17 mouse cellular contexts compared by ENCODE assay signal in the genomic region with DNA sequence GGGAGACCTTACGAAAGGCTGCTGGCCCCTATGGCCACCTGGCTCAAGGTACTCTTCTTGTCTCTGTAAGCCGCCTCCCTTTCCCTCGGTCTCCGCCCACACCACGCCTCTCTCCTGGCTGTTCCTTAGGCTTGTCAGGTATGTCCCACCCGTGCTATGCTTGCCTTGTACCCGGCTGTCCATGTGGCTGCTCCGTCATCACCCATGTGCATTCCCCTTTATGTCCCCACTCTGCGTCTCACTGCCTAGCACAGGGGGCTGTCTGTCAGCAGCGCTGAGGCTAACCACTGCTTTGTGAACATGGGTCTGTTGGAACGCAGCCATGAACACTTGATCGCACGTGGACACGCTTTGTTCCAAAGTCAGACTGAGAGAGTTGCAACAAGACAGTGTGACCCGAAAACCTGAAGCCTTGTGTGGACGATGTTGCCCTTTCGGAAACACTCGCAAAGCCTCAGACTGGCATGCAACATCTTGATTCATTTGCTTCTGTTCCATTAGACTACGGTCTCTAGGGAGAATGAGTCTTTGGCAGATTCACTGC.
DNase-seq lines count a peak whose midpoint lies in the region; ATAC-seq and TF ChIP-seq lines count a peak whose summit lies in the region.
"Had no signal": no experiment of that assay in that cellular context is flagged by ENCODE, and none has a peak within 500 bp of the region (broad histone marks: within the 10 kb centered on the region; RNA-seq: fewer than 3 reads in every experiment).

No protein-coding gene starts in this region.

- H3K36me3 ChIP-seq in heart, embryonic 10.5 days: no peaks in the 10 kb centered on the region
- H3K36me3 ChIP-seq in hindbrain, postnatal 0 days (ENCODE audit: insufficient read depth, low read length): no peaks in the 10 kb centered on the region
- H3K36me3 ChIP-seq in hindbrain, embryonic 13.5 days: no peaks in the 10 kb centered on the region
- H3K36me3 ChIP-seq in neural tube, embryonic 12.5 days: no peaks in the 10 kb centered on the region
- H3K36me3 ChIP-seq in neural tube, embryonic 15.5 days: no peaks in the 10 kb centered on the region

- H3K9me3 ChIP-seq in heart, embryonic 10.5 days: no peaks in the 10 kb centered on the region
- no peaks in the 10 kb centered on the region for H3K9me3 ChIP-seq in hindbrain, postnatal 0 days (ENCODE audit: low read length)
- H3K9me3 ChIP-seq in hindbrain, embryonic 13.5 days: no peaks in the 10 kb centered on the region
- H3K9me3 ChIP-seq in neural tube, embryonic 12.5 days: no peaks in the 10 kb centered on the region
- no peaks in the 10 kb centered on the region for H3K9me3 ChIP-seq in neural tube, embryonic 15.5 days (replicated peaks)

- no peak overlapping the region for H3K27ac ChIP-seq in heart, embryonic 10.5 days
- H3K27ac ChIP-seq in hindbrain, postnatal 0 days: no peak overlapping the region
- no peak overlapping the region for H3K27ac ChIP-seq in hindbrain, embryonic 13.5 days
- no peak overlapping the region for H3K27ac ChIP-seq in neural tube, embryonic 12.5 days
- no peak overlapping the region for H3K27ac ChIP-seq in neural tube, embryonic 15.5 days (replicated peaks)

- 0 out of 2 replicates have a peak, but pooled peaks cover 14% of the 10 kb centered on the region for H3K4me1 ChIP-seq in heart, embryonic 10.5 days
- no peaks in the 10 kb centered on the region for H3K4me1 ChIP-seq in hindbrain, postnatal 0 days (ENCODE audit: insufficient read depth, low read length)
- H3K4me1 ChIP-seq in hindbrain, embryonic 13.5 days (replicated peaks): peaks cover 27% of the 10 kb centered on the region
- peaks cover 13% of the 10 kb centered on the region for H3K4me1 ChIP-seq in neural tube, embryonic 12.5 days
- peaks cover 11% of the 10 kb centered on the region; the same call in 1 of the 2 replicates for H3K4me1 ChIP-seq in neural tube, embryonic 15.5 days

- DNase-seq in heart, embryonic 10.5 days (ENCODE audit: low spot score): peak; percentile 67
- DNase-seq in heart, adult 9 months (ENCODE audit: low spot score in 2 of 2): no peak
- DNase-seq in hindbrain, postnatal 0 days (ENCODE audit: low spot score): peak; percentile 55
- DNase-seq in natural killer cell, adult 2 months (ENCODE audit: low spot score in 2 of 2): no peak
- DNase-seq: adrenal gland, adult 2 months; cerebellum, postnatal 14 days; gastrocnemius, postnatal 25 days; kidney, adult 2 months; kidney, postnatal 25 days; liver; lung, postnatal 14 days; right cerebral cortex, postnatal 4 days; thymus, adult 2 months had no signal

- H3K27me3 ChIP-seq in heart, embryonic 10.5 days (ENCODE audit: insufficient read depth, poor library complexity, severe bottlenecking): 0 out of 2 replicates have a peak, but pooled peaks cover 8% of the 10 kb centered on the region
- H3K27me3 ChIP-seq in hindbrain, postnatal 0 days (ENCODE audit: insufficient read depth, low read length): no peaks in the 10 kb centered on the region
- H3K27me3 ChIP-seq in hindbrain, embryonic 13.5 days: 0 out of 2 replicates have a peak, but pooled peaks cover 14% of the 10 kb centered on the region
- H3K27me3 ChIP-seq in neural tube, embryonic 12.5 days (replicated peaks): no peaks in the 10 kb centered on the region
- H3K27me3 ChIP-seq in neural tube, embryonic 15.5 days (replicated peaks): no peaks in the 10 kb centered on the region

- no peak overlapping the region for H3K9ac ChIP-seq in hindbrain, postnatal 0 days (replicated peaks; ENCODE audit: low read length)
- no peak overlapping the region for H3K9ac ChIP-seq in hindbrain, embryonic 13.5 days
- H3K9ac ChIP-seq in neural tube, embryonic 12.5 days: no peak overlapping the region
- H3K9ac ChIP-seq in neural tube, embryonic 15.5 days (replicated peaks): no peak overlapping the region

- H3K4me2 ChIP-seq in hindbrain, postnatal 0 days (ENCODE audit: low read depth, low read length): no peak overlapping the region
- H3K4me2 ChIP-seq in hindbrain, embryonic 13.5 days: no peak overlapping the region
- H3K4me2 ChIP-seq in neural tube, embryonic 12.5 days (replicated peaks): no peak overlapping the region
- H3K4me2 ChIP-seq in neural tube, embryonic 15.5 days: no peak overlapping the region

- H3K4me3 ChIP-seq in heart, embryonic 10.5 days: no peak overlapping the region
- no peak overlapping the region for H3K4me3 ChIP-seq in hindbrain, postnatal 0 days (ENCODE audit: low read length)
- no peak overlapping the region for H3K4me3 ChIP-seq in hindbrain, embryonic 13.5 days
- no peak overlapping the region for H3K4me3 ChIP-seq in neural tube, embryonic 12.5 days
- no peak overlapping the region for H3K4me3 ChIP-seq in neural tube, embryonic 15.5 days (replicated peaks)

- WGBS in heart, embryonic 10.5 days: 88% methylated on average over 19 of the region's 19 CpGs
- 58% methylated on average over 19 of the region's 19 CpGs for WGBS in hindbrain, postnatal 0 days
- 72% methylated on average over 19 of the region's 19 CpGs for WGBS in hindbrain, embryonic 13.5 days
- 82% methylated on average over 19 of the region's 19 CpGs for WGBS in neural tube, embryonic 12.5 days
- 67% methylated on average over 19 of the region's 19 CpGs for WGBS in neural tube, embryonic 15.5 days

- TF ChIP-seq CTCF in hindbrain, postnatal 0 days (IDR thresholded peaks at IDR 0.05; ENCODE audit: low read depth): no peak

- ATAC-seq in hindbrain, postnatal 0 days: 0 out of 2 replicates have a peak, but pooled peaks have one; percentile 24
- no peak for ATAC-seq in hindbrain, embryonic 13.5 days (ENCODE audit: low FRiP score)
- peak; percentile 48; the same call in 1 of the 2 replicates for ATAC-seq in neural tube, embryonic 12.5 days (ENCODE audit: low FRiP score, low read depth)
- ATAC-seq in neural tube, embryonic 15.5 days (ENCODE audit: low FRiP score): no peak
- ATAC-seq: midbrain, embryonic 16.5 days had no signal

Comparison
In these comparisons a context has a peak if more than half of its experiments do, and no peak if none do; other contexts are left out.
1. DNase-seq: peak in heart, embryonic 10.5 days (single experiment) and hindbrain, postnatal 0 days (single experiment); none in heart, adult 9 months (0 of 2) and natural killer cell, adult 2 months (0 of 2).
2. ATAC-seq: peak in hindbrain, postnatal 0 days (single experiment) and neural tube, embryonic 12.5 days (single experiment); none in hindbrain, embryonic 13.5 days (single experiment) and neural tube, embryonic 15.5 days (single experiment).